Mouse (Mus musculus): ENCODE measurements around the gene Casp3. TPM values are rescaled to one million over a fixed set of nuclear protein-coding genes. Genes with fewer than 3 reads are reported as not detected.
"Not testable (repeated sequence)": the region's sequence is repeated elsewhere in the genome, so short reads cannot be mapped to it uniquely, and the experiment has no call there.

Casp3 gene
- 190 and 208 TPM in 2 replicates for polyA plus RNA-seq (2016; fragmentation: Nextera tagmentation; extraction: Ambion mirVana)

DNA sequence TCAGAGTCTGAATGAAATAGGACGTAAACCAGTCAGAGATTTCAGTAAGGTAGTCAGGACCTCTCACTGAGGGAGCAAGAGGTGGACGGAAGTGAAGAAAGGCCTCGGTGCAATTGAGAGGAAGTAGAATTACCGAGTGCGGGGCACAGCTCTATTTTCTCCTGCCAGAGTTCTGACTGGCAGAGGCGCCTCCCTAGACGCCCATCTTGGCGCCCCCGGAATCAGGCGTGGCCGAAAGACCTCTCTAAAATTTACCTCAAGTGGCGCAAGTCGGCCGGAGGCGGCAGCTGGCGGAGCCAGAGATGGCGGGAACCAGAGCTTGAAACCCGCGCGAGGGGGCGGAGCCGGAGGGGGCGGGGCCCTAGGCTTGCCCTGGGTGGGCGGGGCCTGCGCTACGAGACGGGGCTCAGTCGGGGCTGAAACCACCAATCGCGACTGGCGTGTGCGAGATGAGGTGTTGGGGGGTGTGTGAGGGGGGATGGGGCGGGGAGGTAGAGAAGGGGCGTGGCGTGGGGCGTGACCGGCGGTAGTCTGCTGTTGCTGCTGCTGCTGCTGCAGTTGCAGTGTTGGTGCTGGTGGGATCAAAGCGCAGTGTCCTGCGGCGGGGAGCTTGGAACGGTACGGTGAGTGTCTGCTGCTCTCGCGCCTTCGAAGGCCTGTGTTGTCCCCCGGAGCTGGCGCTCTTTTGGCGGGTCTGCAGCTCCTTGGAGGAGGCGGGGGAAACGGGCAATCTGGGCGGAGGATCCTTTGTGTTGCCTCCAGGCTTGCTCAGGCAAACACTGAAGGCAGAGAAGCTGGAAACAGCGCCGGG lies at the start of gene Casp3, which contains the start of gene Primpol:
Casp3 (plus strand) TSS at position 413 of the 811 bp plus-strand sequence.
Primpol (minus strand) TSS at position 334 of the 811 bp plus-strand sequence.
- Histone ChIP-seq H3K36me3 (no peaks in the 10 kb centered on the region), H3K9me3 (no peaks in the 10 kb centered on the region), H3K4me2 (replicated peaks) (peak within 1 kb of the TSS; percentile 92), H3K4me1 (peaks cover 7% of the 10 kb centered on the region), H3K9ac (peak within 1 kb of the TSS; percentile 94), H3K27ac (peak within 1 kb of the TSS; percentile 85), H3K27me3 (replicated peaks) (no peaks in the 10 kb centered on the region), H3K4me3 (peak within 1 kb of the TSS; percentile 83)
- WGBS, result under 1% methylated on average over 54 of the region's 54 CpGs
- peak; percentile 98 for ATAC-seq (ENCODE audit: low FRiP score, low read depth)

DNA sequence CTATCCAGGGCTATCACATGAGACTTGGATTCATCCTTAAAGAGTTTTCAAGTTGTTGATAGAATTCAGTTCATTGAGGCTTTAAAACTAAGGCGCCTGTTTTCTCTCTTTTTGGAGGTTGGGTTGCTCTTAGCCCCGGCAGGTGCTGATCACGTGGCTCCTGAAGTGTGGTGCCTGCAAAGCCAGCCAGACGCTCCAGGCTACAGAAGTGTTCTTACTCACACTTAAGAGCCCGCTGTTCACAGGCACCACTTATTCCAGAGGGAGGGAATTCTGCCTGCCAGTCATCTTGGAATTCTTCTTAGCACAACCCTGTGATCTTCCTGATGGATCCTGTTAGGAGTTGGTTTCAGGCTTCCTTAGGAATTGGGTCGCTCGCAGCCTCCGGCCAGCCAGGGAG lies 49.1 kb upstream of the Casp3 start:
- H3K4me1 ChIP-seq, result no peaks in the 10 kb centered on the region
- ATAC-seq (ENCODE audit: low FRiP score, low read depth), result no peak
- no peaks in the 10 kb centered on the region for H3K27me3 ChIP-seq (replicated peaks)
- no peak overlapping the region for H3K9ac ChIP-seq
- H3K9me3 ChIP-seq, result no peaks in the 10 kb centered on the region
- H3K27ac ChIP-seq, result no peak overlapping the region
- H3K4me3 ChIP-seq, result no peak overlapping the region
- WGBS, result 90% methylated on average over 8 of the region's 8 CpGs
- H3K36me3 ChIP-seq, result peaks cover 10% of the 10 kb centered on the region; the same call in 1 of the 2 replicates
- H3K4me2 ChIP-seq (replicated peaks), result no peak overlapping the region

GRCm38 (mm10) chr8:46568942-46569341 lies 48.1 kb upstream of the Casp3 start:
- H3K4me1 ChIP-seq, result no peaks in the 10 kb centered on the region
- no peak overlapping the region for H3K4me3 ChIP-seq
- no peak overlapping the region for H3K4me2 ChIP-seq (replicated peaks)
- H3K27ac ChIP-seq, result no peak overlapping the region
- H3K9ac ChIP-seq, result no peak overlapping the region
- H3K36me3 ChIP-seq, result peaks cover 7% of the 10 kb centered on the region; the same call in 1 of the 2 replicates
- 87% methylated on average over 2 of the region's 2 CpGs for WGBS
- ATAC-seq (ENCODE audit: low FRiP score, low read depth), result no peak
- no peaks in the 10 kb centered on the region for H3K27me3 ChIP-seq (replicated peaks)
- H3K9me3 ChIP-seq, result no peaks in the 10 kb centered on the region

GRCm38 (mm10) chr8:46569659-46570441 lies 47.2 kb upstream of the Casp3 start:
- Histone ChIP-seq H3K9ac (no peak overlapping the region), H3K36me3 (peaks cover 12% of the 10 kb centered on the region; the same call in 1 of the 2 replicates), H3K4me3 (no peak overlapping the region), H3K9me3 (no peaks in the 10 kb centered on the region), H3K27ac (no peak overlapping the region), H3K27me3 (replicated peaks) (no peaks in the 10 kb centered on the region), H3K4me2 (replicated peaks) (no peak overlapping the region), H3K4me1 (no peaks in the 10 kb centered on the region)
- WGBS, result 92% methylated on average over 19 of the region's 19 CpGs
- ATAC-seq (ENCODE audit: low FRiP score, low read depth), result no peak

DNA sequence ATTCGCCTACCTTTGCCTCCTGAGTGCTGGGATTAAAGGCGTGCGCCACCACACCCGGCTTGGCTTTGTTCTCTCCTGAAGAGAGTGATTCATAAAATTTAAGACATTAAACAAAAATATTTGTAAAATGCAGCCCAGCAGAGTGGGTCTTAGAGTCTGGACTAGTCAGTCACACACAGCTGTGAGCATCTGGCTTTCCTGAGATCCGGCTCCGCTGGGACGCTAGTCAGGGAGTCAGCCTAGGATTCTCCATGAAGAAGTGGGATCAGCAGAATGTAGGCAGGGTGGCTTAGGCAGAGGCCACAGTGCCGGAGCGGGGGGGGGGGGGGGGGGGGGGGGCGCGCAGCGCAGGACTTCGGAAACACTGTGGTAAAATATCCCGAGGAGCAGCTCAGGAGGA lies 46.4 kb upstream of the Casp3 start:
- 92% methylated on average over 9 of the region's 14 CpGs for WGBS
- Histone ChIP-seq H3K27ac (no peak overlapping the region), H3K4me3 (no peak overlapping the region), H3K9ac (no peak overlapping the region), H3K4me2 (replicated peaks) (no peak overlapping the region), H3K9me3 (no peaks in the 10 kb centered on the region), H3K27me3 (replicated peaks) (no peaks in the 10 kb centered on the region), H3K4me1 (no peaks in the 10 kb centered on the region), H3K36me3 (0 out of 2 replicates have a peak, but pooled peaks cover 9% of the 10 kb centered on the region)
- no peak for ATAC-seq (ENCODE audit: low FRiP score, low read depth)

DNA sequence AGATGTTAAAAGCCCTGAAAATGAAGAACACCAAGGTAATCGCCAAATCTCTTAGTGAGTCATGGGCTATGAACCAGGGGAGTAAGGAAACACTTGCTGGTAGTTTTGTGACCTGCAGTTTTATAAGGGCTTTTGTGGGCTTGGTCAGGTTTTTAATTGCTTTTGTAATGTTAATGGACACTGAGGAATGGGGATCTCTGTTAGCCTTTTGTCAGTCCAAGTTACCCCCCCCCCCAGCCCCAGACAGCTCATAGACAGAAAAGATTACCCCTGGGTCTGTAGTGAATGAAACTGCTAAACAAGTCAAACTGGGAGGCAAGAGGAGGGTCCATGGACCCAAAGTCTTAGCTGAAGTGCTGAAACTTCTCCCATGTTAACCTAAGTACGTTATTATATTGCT lies 43.6 kb upstream of the Casp3 start:
- no peaks in the 10 kb centered on the region for H3K27me3 ChIP-seq (replicated peaks)
- ATAC-seq (ENCODE audit: low FRiP score, low read depth), result no peak
- no peak overlapping the region for H3K4me3 ChIP-seq
- no peak overlapping the region for H3K9ac ChIP-seq
- no peaks in the 10 kb centered on the region for H3K4me1 ChIP-seq
- H3K4me2 ChIP-seq (replicated peaks), result no peak overlapping the region
- H3K36me3 ChIP-seq, result peaks cover 22% of the 10 kb centered on the region
- no peak overlapping the region for H3K27ac ChIP-seq
- H3K9me3 ChIP-seq, result no peaks in the 10 kb centered on the region
- WGBS, result 84% methylated on average over 2 of the region's 2 CpGs

DNA sequence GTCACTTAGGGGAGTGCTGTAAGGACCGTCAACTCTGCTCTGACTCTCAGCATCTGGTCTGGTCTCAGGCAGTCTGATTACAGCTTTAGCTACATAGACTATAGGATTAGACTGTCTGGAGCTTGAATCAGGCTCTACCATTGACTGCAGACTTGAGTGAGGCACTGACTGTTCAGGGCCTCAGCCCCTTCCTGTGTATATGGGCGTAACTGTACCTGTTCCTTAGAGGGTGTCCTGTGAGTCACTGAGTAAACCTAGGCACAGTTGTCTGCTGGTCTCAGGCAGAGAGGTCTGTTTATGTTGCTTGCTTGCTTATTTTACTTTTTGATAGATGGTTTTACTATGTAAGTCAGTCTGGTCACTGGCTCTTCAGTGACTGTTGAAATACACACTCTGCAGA lies 43.1 kb upstream of the Casp3 start:
- no peak overlapping the region for H3K9ac ChIP-seq
- no peaks in the 10 kb centered on the region for H3K4me1 ChIP-seq
- no peak overlapping the region for H3K4me3 ChIP-seq
- 93% methylated on average over 2 of the region's 2 CpGs for WGBS
- no peak overlapping the region for H3K27ac ChIP-seq
- no peaks in the 10 kb centered on the region for H3K27me3 ChIP-seq (replicated peaks)
- no peaks in the 10 kb centered on the region for H3K9me3 ChIP-seq
- peaks cover 27% of the 10 kb centered on the region for H3K36me3 ChIP-seq
- no peak overlapping the region for H3K4me2 ChIP-seq (replicated peaks)
- no peak for ATAC-seq (ENCODE audit: low FRiP score, low read depth)

DNA sequence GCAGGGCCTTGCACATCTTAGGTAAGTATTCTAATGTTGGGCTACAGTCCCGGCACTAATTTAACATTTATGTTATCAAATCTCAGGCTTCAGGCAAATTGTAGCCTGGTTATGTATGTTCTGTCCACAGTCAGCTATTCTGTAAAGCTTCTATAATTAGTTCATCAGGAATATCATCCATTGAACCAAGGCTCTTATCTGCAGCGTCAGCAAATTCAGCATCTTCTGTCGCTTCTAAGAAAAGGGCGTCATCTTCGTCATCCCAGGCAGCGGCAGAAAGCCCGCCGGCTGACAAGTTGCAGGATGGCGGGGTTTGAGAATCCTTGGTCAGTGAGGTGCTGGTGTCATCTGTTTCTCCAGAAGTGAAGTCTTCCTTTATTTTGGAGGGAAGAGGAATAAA lies 38.3 kb upstream of the Casp3 start:
- no peak overlapping the region for H3K27ac ChIP-seq
- no peak overlapping the region for H3K4me2 ChIP-seq (replicated peaks)
- H3K36me3 ChIP-seq, result peaks cover 44% of the 10 kb centered on the region
- H3K4me1 ChIP-seq, result no peaks in the 10 kb centered on the region
- H3K27me3 ChIP-seq (replicated peaks), result no peaks in the 10 kb centered on the region
- no peaks in the 10 kb centered on the region for H3K9me3 ChIP-seq
- no peak for ATAC-seq (ENCODE audit: low FRiP score, low read depth)
- no peak overlapping the region for H3K4me3 ChIP-seq
- no peak overlapping the region for H3K9ac ChIP-seq
- WGBS, result 95% methylated on average over 9 of the region's 9 CpGs

DNA sequence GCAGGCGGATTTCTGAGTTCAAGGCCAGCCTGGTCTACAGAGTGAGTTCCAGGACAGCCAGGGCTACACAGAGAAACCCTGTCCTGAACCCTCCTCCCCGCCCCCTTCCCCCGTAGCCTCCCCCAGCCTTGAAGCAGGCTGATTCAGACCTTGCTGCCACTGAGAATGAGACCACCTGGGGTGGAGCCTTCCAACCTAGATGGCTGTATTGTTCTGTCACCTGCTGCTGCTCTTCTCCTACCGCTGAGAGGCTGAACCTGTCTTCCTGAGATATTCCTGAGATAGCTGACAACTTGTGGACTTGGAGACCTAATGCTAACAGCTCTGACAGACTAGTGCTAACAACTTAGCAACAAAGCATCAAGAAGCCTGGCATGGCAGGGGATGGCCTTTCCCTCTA lies 32.8 kb upstream of the Casp3 start:
- not testable (repeated sequence) for H3K4me3 ChIP-seq; ATAC-seq (ENCODE audit: low FRiP score, low read depth); H3K4me2 ChIP-seq (replicated peaks); H3K27me3 ChIP-seq (replicated peaks); H3K27ac ChIP-seq; H3K4me1 ChIP-seq; H3K9me3 ChIP-seq; H3K9ac ChIP-seq
- peaks cover 13% of the 10 kb centered on the region for H3K36me3 ChIP-seq
- WGBS, result 30% methylated on average over 4 of the region's 4 CpGs

- Histone ChIP-seq H3K9ac (no peak overlapping the region), H3K27me3 (replicated peaks) (no peaks in the 10 kb centered on the region), H3K36me3 (peaks cover 7% of the 10 kb centered on the region; the same call in 1 of the 2 replicates), H3K4me1 (no peaks in the 10 kb centered on the region), H3K27ac (no peak overlapping the region), H3K4me3 (no peak overlapping the region), H3K4me2 (replicated peaks) (no peak overlapping the region), H3K9me3 (no peaks in the 10 kb centered on the region)
- no peak for ATAC-seq (ENCODE audit: low FRiP score, low read depth)
- WGBS, result 92% methylated on average over 3 of the region's 3 CpGs
Observed at GRCm38 (mm10) chr8:46585576-46585975, 31.5 kb upstream of the Casp3 start.

GRCm38 (mm10) chr8:46587911-46588310 lies 29.2 kb upstream of the Casp3 start:
- Histone ChIP-seq H3K27me3 (replicated peaks) (no peaks in the 10 kb centered on the region), H3K9me3 (no peaks in the 10 kb centered on the region), H3K36me3 (no peaks in the 10 kb centered on the region), H3K4me2 (replicated peaks) (no peak overlapping the region), H3K9ac (no peak overlapping the region), H3K27ac (no peak overlapping the region), H3K4me3 (no peak overlapping the region), H3K4me1 (no peaks in the 10 kb centered on the region)
- no peak for ATAC-seq (ENCODE audit: low FRiP score, low read depth)
- WGBS, result 93% methylated on average over 5 of the region's 5 CpGs

- no peak overlapping the region for H3K4me2 ChIP-seq (replicated peaks)
- WGBS, result 94% methylated on average over 2 of the region's 2 CpGs
Observed at GRCm38 (mm10) chr8:46588663-46589062, 28.4 kb upstream of the Casp3 start.

More at GRCm38 (mm10) chr8:46588663-46589062, 28.4 kb upstream of the Casp3 start:
- Histone ChIP-seq H3K4me1 (no peaks in the 10 kb centered on the region), H3K9me3 (no peaks in the 10 kb centered on the region), H3K27me3 (replicated peaks) (no peaks in the 10 kb centered on the region), H3K36me3 (no peaks in the 10 kb centered on the region), H3K27ac (no peak overlapping the region), H3K9ac (no peak overlapping the region), H3K4me3 (no peak overlapping the region)
- no peak for ATAC-seq (ENCODE audit: low FRiP score, low read depth)
